Mouse (Mus musculus) neural tube, embryonic 12.5 days (tissue): ENCODE measurements around the gene Eef1e1. TPM values are rescaled to one million over a fixed set of nuclear protein-coding genes. Genes with fewer than 3 reads are reported as not detected.
A peak's percentile ranks its signal among the peaks of the same experiment; 100 is the strongest.
"Not testable (repeated sequence)": the region's sequence is repeated elsewhere in the genome, so short reads cannot be mapped to it uniquely, and the experiment has no call there.

Experiments
- ATAC-seq: fragments of 200-750 bp; cut with Nextera tagmentation; 2 replicates; pipeline ENCODE4 v1.8.0; 2017; ENCODE audit warnings: low read depth, mild to moderate bottlenecking, moderate TSS enrichment, moderate library complexity; ENCODE audit not compliant: low FRiP score
- H3K27ac ChIP-seq: fragments of 300-500 bp; sonication (generic); 2 replicates; pipeline ENCODE4 v1.5.1; 2016
- H3K27me3 ChIP-seq: fragments of 300-500 bp; sonication (generic); replicated peaks from 2 replicates; pipeline ENCODE4 v1.6.1; 2016; ENCODE audit warnings: mild to moderate bottlenecking
- H3K36me3 ChIP-seq: fragments of 300-500 bp; sonication (generic); 2 replicates; pipeline ENCODE4 v1.6.1; 2016; ENCODE audit warnings: mild to moderate bottlenecking
- H3K4me1 ChIP-seq: fragments of 300-500 bp; sonication (generic); 2 replicates; pipeline ENCODE4 v1.6.1; 2016
- H3K4me2 ChIP-seq: fragments of 300-500 bp; sonication (generic); replicated peaks from 2 replicates; pipeline ENCODE4 v1.6.1; 2016; ENCODE audit warnings: mild to moderate bottlenecking
- H3K4me3 ChIP-seq: fragments of 300-500 bp; sonication (generic); 2 replicates; pipeline ENCODE4 v1.5.1; 2016
- H3K9ac ChIP-seq: fragments of 300-500 bp; sonication (generic); 2 replicates; pipeline ENCODE4 v1.6.1; 2016; ENCODE audit warnings: mild to moderate bottlenecking
- H3K9me3 ChIP-seq: fragments of 300-500 bp; sonication (generic); 2 replicates; pipeline ENCODE4 v1.6.1; 2016; ENCODE audit warnings: mild to moderate bottlenecking
- WGBS: fragments of 180-500 bp; shearing (Covaris S2); methylation state at CpG from one replicate; pipeline ENCODE4 v1.1.7; 2016; 5-methylcytosine and 5-hydroxymethylcytosine counted together
- polyA plus RNA-seq: library from polyadenylated mRNA; unstranded; fragments of >200 nt; fragmentation: Nextera tagmentation; extraction: Ambion mirVana; gene quantifications from 2 replicates; pipeline ENCODE4 v1.2.1, GENCODE M21; 2016

Gene Eef1e1
- polyA plus RNA-seq: 65.2 and 68.9 TPM in 2 replicates

- peak within 1 kb of the TSS; percentile 70 for H3K4me2 ChIP-seq
- ATAC-seq: peak; percentile 99
- peak within 1 kb of the TSS; percentile 59; the same call in 1 of the 2 replicates for H3K27ac ChIP-seq
- peak within 1 kb of the TSS; percentile 81 for H3K9ac ChIP-seq
- peak within 1 kb of the TSS; percentile 94 for H3K4me3 ChIP-seq
- no peaks in the 10 kb centered on the region for H3K27me3 ChIP-seq
- WGBS: under 1% methylated on average over 59 of the region's 59 CpGs
- H3K36me3 ChIP-seq: peaks cover 25% of the 10 kb centered on the region
- H3K9me3 ChIP-seq: no peaks in the 10 kb centered on the region
- peaks cover 9% of the 10 kb centered on the region for H3K4me1 ChIP-seq
These were observed at the start of gene Eef1e1 for GRCm38 (mm10) chr13:38658528-38659280. Eef1e1 (minus strand) TSS chr13:38659058.

- 89% methylated on average over 6 of the region's 6 CpGs for WGBS
- Histone ChIP-seq H3K36me3 (no peaks in the 10 kb centered on the region), H3K4me3 (no peak overlapping the region)
These were observed 32.0 kb upstream of the Eef1e1 start for GRCm38 (mm10) chr13:38690845-38691244.

GRCm38 (mm10) chr13:38690028-38690427, 31.2 kb upstream of the Eef1e1 start:
- H3K4me3 ChIP-seq: no peak overlapping the region
- no peak overlapping the region for H3K4me2 ChIP-seq
- no peak overlapping the region for H3K27ac ChIP-seq
- H3K4me1 ChIP-seq: no peaks in the 10 kb centered on the region
- no peak overlapping the region for H3K9ac ChIP-seq
- WGBS: 62% methylated on average over 3 of the region's 3 CpGs
- no peak for ATAC-seq
- H3K27me3 ChIP-seq: no peaks in the 10 kb centered on the region
- H3K9me3 ChIP-seq: no peaks in the 10 kb centered on the region
- H3K36me3 ChIP-seq: no peaks in the 10 kb centered on the region

More at GRCm38 (mm10) chr13:38690845-38691244, 32.0 kb upstream of the Eef1e1 start:
- ATAC-seq: no peak
- Histone ChIP-seq H3K9me3 (no peaks in the 10 kb centered on the region), H3K4me1 (no peaks in the 10 kb centered on the region), H3K9ac (no peak overlapping the region), H3K27ac (no peak overlapping the region), H3K27me3 (no peaks in the 10 kb centered on the region), H3K4me2 (no peak overlapping the region)

GRCm38 (mm10) chr13:38688761-38689160, 29.9 kb upstream of the Eef1e1 start:
- no peaks in the 10 kb centered on the region for H3K9me3 ChIP-seq
- no peaks in the 10 kb centered on the region for H3K27me3 ChIP-seq
- H3K9ac ChIP-seq: no peak overlapping the region
- H3K4me3 ChIP-seq: no peak overlapping the region
- H3K27ac ChIP-seq: no peak overlapping the region
- 90% methylated on average over 11 of the region's 11 CpGs for WGBS
- no peak for ATAC-seq
- H3K4me2 ChIP-seq: no peak overlapping the region
- H3K4me1 ChIP-seq: no peaks in the 10 kb centered on the region
- H3K36me3 ChIP-seq: no peaks in the 10 kb centered on the region

GRCm38 (mm10) chr13:38672336-38672735, 13.5 kb upstream of the Eef1e1 start:
- Histone ChIP-seq H3K9me3 (no peaks in the 10 kb centered on the region), H3K4me1 (no peaks in the 10 kb centered on the region), H3K9ac (no peak overlapping the region), H3K4me2 (no peak overlapping the region), H3K27ac (no peak overlapping the region), H3K4me3 (no peak overlapping the region), H3K27me3 (no peaks in the 10 kb centered on the region), H3K36me3 (no peaks in the 10 kb centered on the region)
- no peak for ATAC-seq
- 85% methylated on average over 9 of the region's 9 CpGs for WGBS

GRCm38 (mm10) chr13:38671451-38671850, 12.6 kb upstream of the Eef1e1 start:
- not testable (repeated sequence) for H3K27me3 ChIP-seq, H3K27ac ChIP-seq, H3K4me3 ChIP-seq, H3K4me2 ChIP-seq, H3K4me1 ChIP-seq, ATAC-seq, H3K36me3 ChIP-seq, H3K9me3 ChIP-seq, H3K9ac ChIP-seq
- 88% methylated on average over 6 of the region's 6 CpGs for WGBS

GRCm38 (mm10) chr13:38670051-38670450, 11.2 kb upstream of the Eef1e1 start:
- Histone ChIP-seq H3K27ac (no peak overlapping the region), H3K4me3 (no peak overlapping the region), H3K9ac (no peak overlapping the region), H3K27me3 (no peaks in the 10 kb centered on the region), H3K4me2 (no peak overlapping the region), H3K9me3 (no peaks in the 10 kb centered on the region), H3K4me1 (no peaks in the 10 kb centered on the region), H3K36me3 (no peaks in the 10 kb centered on the region)
- ATAC-seq: no peak

GRCm38 (mm10) chr13:38668514-38668913, 9.7 kb upstream of the Eef1e1 start:
- H3K4me1 ChIP-seq: no peaks in the 10 kb centered on the region
- H3K4me2 ChIP-seq: no peak overlapping the region
- H3K27me3 ChIP-seq: no peaks in the 10 kb centered on the region
- H3K4me3 ChIP-seq: no peak overlapping the region
- H3K9ac ChIP-seq: no peak overlapping the region
- no peak for ATAC-seq
- no peak overlapping the region for H3K27ac ChIP-seq
- H3K36me3 ChIP-seq: no peaks in the 10 kb centered on the region
- no peaks in the 10 kb centered on the region for H3K9me3 ChIP-seq
- WGBS: 27% methylated on average over 2 of the region's 2 CpGs

GRCm38 (mm10) chr13:38664753-38665152, 5.9 kb upstream of the Eef1e1 start:
- Histone ChIP-seq H3K4me1 (no peaks in the 10 kb centered on the region), H3K9me3 (no peaks in the 10 kb centered on the region), H3K27me3 (no peaks in the 10 kb centered on the region), H3K36me3 (no peaks in the 10 kb centered on the region), H3K4me3 (no peak overlapping the region), H3K4me2 (no peak overlapping the region), H3K9ac (no peak overlapping the region), H3K27ac (no peak overlapping the region)
- ATAC-seq: no peak
- WGBS: 73% methylated on average over 1 of the region's 1 CpGs

- H3K27me3 ChIP-seq: no peaks in the 10 kb centered on the region
- H3K4me3 ChIP-seq: no peak overlapping the region
- H3K27ac ChIP-seq: no peak overlapping the region
- no peak for ATAC-seq
- H3K9ac ChIP-seq: no peak overlapping the region
- WGBS: 86% methylated on average over 12 of the region's 12 CpGs
- no peaks in the 10 kb centered on the region for H3K9me3 ChIP-seq
- peaks cover 15% of the 10 kb centered on the region for H3K36me3 ChIP-seq
- peaks cover 9% of the 10 kb centered on the region for H3K4me1 ChIP-seq
- H3K4me2 ChIP-seq: no peak overlapping the region
These were observed 772 bp upstream of the Eef1e1 start for GRCm38 (mm10) chr13:38659524-38660136.

- WGBS: 22% methylated on average over 4 of the region's 4 CpGs
These were observed 993 bp downstream of the Eef1e1 start for GRCm38 (mm10) chr13:38657865-38658264.

GRCm38 (mm10) chr13:38650292-38650691, 8.6 kb downstream of the Eef1e1 start:
- no peak overlapping the region for H3K27ac ChIP-seq
- H3K4me2 ChIP-seq: no peak overlapping the region
- ATAC-seq: no peak
- H3K4me1 ChIP-seq: no peaks in the 10 kb centered on the region
- peaks cover 83% of the 10 kb centered on the region for H3K36me3 ChIP-seq
- H3K9ac ChIP-seq: no peak overlapping the region
- H3K9me3 ChIP-seq: no peaks in the 10 kb centered on the region
- H3K27me3 ChIP-seq: no peaks in the 10 kb centered on the region
- H3K4me3 ChIP-seq: no peak overlapping the region
- WGBS: 95% methylated on average over 4 of the region's 4 CpGs

More at GRCm38 (mm10) chr13:38657865-38658264, 993 bp downstream of the Eef1e1 start:
- Histone ChIP-seq H3K27ac (no peak overlapping the region), H3K9me3 (no peaks in the 10 kb centered on the region), H3K9ac (peak overlapping the region; percentile 81), H3K4me2 (peak overlapping the region; percentile 70), H3K4me3 (peak overlapping the region; percentile 94), H3K4me1 (peaks cover 9% of the 10 kb centered on the region), H3K27me3 (no peaks in the 10 kb centered on the region), H3K36me3 (peaks cover 32% of the 10 kb centered on the region)
- no peak for ATAC-seq
